Mouse (Mus musculus) embryonic stem cell, embryonic (primary cell): ENCODE results near the gene Fbxw5.

ENCODE experiments used
- CTCF ChIA-PET, 4 experiments: fragments of 300-600 bp in 2 of 4; fragments of 350-600 bp in 2 of 4; sonication (Branson Sonifier 250); formaldehyde crosslinking; loops; one replicate each; lab custom pipeline; 2022; ENCODE audit warnings: inconsistent platforms in 2 of 4; lab: Charles Lee
- POLR2A ChIA-PET, 4 experiments: fragments of 300-600 bp in 2 of 4; fragments of 350-600 bp in 2 of 4; sonication (Branson Sonifier 250); formaldehyde crosslinking; loops; one replicate each; lab custom pipeline; 2022; ENCODE audit warnings: antibody characterized with exemption in 4 of 4, inconsistent platforms in 1 of 4; lab: Charles Lee

The Fbxw5 gene

GRCm38 (mm10) chr2:25534866-25535182 lies 34.3 kb downstream of the Fbxw5 start:
- ChIA-PET POLR2A (interaction anchor here in 3 of 4 experiments (0.5 to 2.8 kb wide), 3 partner anchors 12 to 1100 kb away, joined by 3 to 10 read pairs (median 4); partner anchors contain the start of gene Traf2 (in 1 of the 3)), CTCF (no interaction called here)

- ChIA-PET CTCF (interaction anchor here in 2 of 4 experiments (0.7 to 1.1 kb wide), 2 partner anchors 14 to 42 kb away, joined by 3 read pairs; no protein-coding TSS in a partner anchor), POLR2A (interaction anchor here in 2 of 4 experiments (1.3 to 2.8 kb wide), 5 partner anchors 10 to 45 kb away, joined by 3 to 10 read pairs (median 4); partner anchors contain the start of genes Traf2 (in 2 of the 2) and Ajm1 (in 1 of the 2))
These were observed 36.0 kb downstream of the Fbxw5 start for GRCm38 (mm10) chr2:25536531-25536930.

- ChIA-PET POLR2A (interaction anchor here in 3 of 4 experiments (0.6 to 1.1 kb wide), 5 partner anchors 17 to 371 kb away, joined by 3 to 9 read pairs (median 4); partner anchors contain the start of gene Edf1 (in 1 of the 3)), CTCF (interaction anchor here in 1 of 4 experiments (0.6 kb wide), 1 partner anchor 361 kb away, joined by 5 read pairs; no protein-coding TSS in a partner anchor)
These were observed 40.0 kb downstream of the Fbxw5 start for GRCm38 (mm10) chr2:25540541-25540948.

- POLR2A ChIA-PET = interaction anchor here in 3 of 4 experiments (0.7 to 1.2 kb wide), 3 partner anchors 13 to 318 kb away, joined by 3 read pairs; partner anchors contain the start of gene Tubb4b (in 1 of the 3)
These were observed 41.3 kb downstream of the Fbxw5 start for GRCm38 (mm10) chr2:25541644-25542367.

GRCm38 (mm10) chr2:25545996-25546810 lies 45.7 kb downstream of the Fbxw5 start:
- POLR2A ChIA-PET = interaction anchor here (0.6 to 3.4 kb wide), 52 partner anchors 9 to 958 kb away, joined by 3 to 65 read pairs (median 4); partner anchors contain the start of genes Edf1 (in 3 of the 4), Ajm1 (in 2 of the 4), Arrdc1 (in 1 of the 4) and C8g (in 1 of the 4)

More at GRCm38 (mm10) chr2:25541644-25542367, 41.3 kb downstream of the Fbxw5 start:
- CTCF ChIA-PET = interaction anchor here in 1 of 4 experiments (1.3 kb wide), 1 partner anchor 31 kb away, joined by 3 read pairs; no protein-coding TSS in a partner anchor

GRCm38 (mm10) chr2:25546811-25547491 lies 46.4 kb downstream of the Fbxw5 start, which contains the start of gene Traf2:
Gene Traf2, minus strand, starts transcription at chr2:25546940.
- POLR2A ChIA-PET = interaction anchor here (0.6 to 3.4 kb wide), 64 partner anchors 8 to 957 kb away, joined by 3 to 65 read pairs (median 4); partner anchors contain the start of genes Edf1 (in 4 of the 4), Ajm1 (in 2 of the 4), Abca2 (in 1 of the 4) and Arrdc1 (in 1 of the 4)
- CTCF ChIA-PET = interaction anchor here (0.6 to 3.7 kb wide), 25 partner anchors 8 to 728 kb away, joined by 3 to 23 read pairs (median 3); partner anchors contain the start of genes Ajm1 (in 3 of the 4), Edf1 (in 3 of the 4), Abca2 (in 1 of the 4) and Anapc2 (in 1 of the 4)

More at GRCm38 (mm10) chr2:25545996-25546810, 45.7 kb downstream of the Fbxw5 start:
- CTCF ChIA-PET = interaction anchor here (0.7 to 3.7 kb wide), 19 partner anchors 8 to 729 kb away, joined by 3 to 23 read pairs (median 3); partner anchors contain the start of genes Ajm1 (in 3 of the 4), Edf1 (in 2 of the 4), Abca2 (in 1 of the 4) and Anapc2 (in 1 of the 4)

- POLR2A ChIA-PET = interaction anchor here in 3 of 4 experiments (0.9 to 3.4 kb wide), 8 partner anchors 8 to 123 kb away, joined by 3 to 65 read pairs (median 6); partner anchors contain the start of gene Edf1 (in 3 of the 3)
- CTCF ChIA-PET = interaction anchor here in 2 of 4 experiments (0.8 to 3.7 kb wide), 4 partner anchors 8 to 32 kb away, joined by 3 to 23 read pairs (median 4); partner anchors contain the start of genes Edf1 (in 2 of the 2) and Ajm1 (in 1 of the 2)
These were observed 48.8 kb downstream of the Fbxw5 start for GRCm38 (mm10) chr2:25549021-25549991.

GRCm38 (mm10) chr2:25551186-25551585 lies 50.6 kb downstream of the Fbxw5 start:
- ChIA-PET POLR2A (interaction anchor here in 2 of 4 experiments (0.6 kb wide), 2 partner anchors 83 to 185 kb away, joined by 4 to 5 read pairs; partner anchors contain the start of gene Uap1l1 (in 1 of the 2)), CTCF (interaction anchor here in 1 of 4 experiments (0.7 to 1.1 kb wide), 3 partner anchors 15 to 122 kb away, joined by 3 to 5 read pairs (median 3); partner anchors contain the start of gene Abca2)

GRCm38 (mm10) chr2:25553171-25553786 lies 52.7 kb downstream of the Fbxw5 start:
- POLR2A ChIA-PET = interaction anchor here in 2 of 4 experiments (0.7 to 1.0 kb wide), 3 partner anchors 16 to 87 kb away, joined by 3 to 8 read pairs (median 6); no protein-coding TSS in a partner anchor
- CTCF ChIA-PET = interaction anchor here in 1 of 4 experiments (0.7 kb wide), 1 partner anchor 14 kb away, joined by 6 read pairs; no protein-coding TSS in a partner anchor
